Mouse (Mus musculus) adrenal gland, postnatal 36 days (tissue): ENCODE results near the gene Hsd17b1. TPM values are rescaled to one million over a fixed set of nuclear protein-coding genes. Genes with fewer than 3 reads are reported as not detected.

Experiments used
- DNase-seq, 2 experiments: peaks; one replicate each; pipeline ENCODE4 v3.0.0; 2021; ENCODE audit warnings: mixed read lengths in 1 of 2
- total RNA-seq, 2 experiments: library from RNA; stranded (reverse); gene quantifications; 2 replicates each; pipeline ENCODE4 v1.2.3; 2021

The Hsd17b1 gene
- total RNA-seq, 2 experiments from 2014 or later, result 1.5 to 3.3 TPM

DNA sequence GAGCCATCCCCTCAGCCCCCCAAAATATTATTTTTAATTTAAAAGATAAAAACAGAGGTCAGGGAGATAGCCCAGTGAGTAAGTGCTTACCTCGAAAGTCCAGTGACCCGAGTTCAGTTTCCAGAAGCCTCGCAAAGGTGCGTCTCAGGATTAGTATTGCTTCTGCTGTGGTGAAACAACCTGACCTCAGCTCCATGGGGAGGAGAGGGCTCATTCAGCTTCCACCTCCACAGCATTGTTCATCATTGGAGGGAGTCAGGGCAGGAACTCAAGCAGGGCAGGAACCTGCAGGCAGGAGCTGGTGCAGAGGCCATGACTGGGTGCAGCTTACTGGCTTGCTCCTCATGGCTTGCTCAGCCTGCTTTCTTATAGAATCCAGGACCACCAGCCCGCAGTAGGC, 17.2 kb upstream of the Hsd17b1 start:
- no peak for DNase-seq

DNA sequence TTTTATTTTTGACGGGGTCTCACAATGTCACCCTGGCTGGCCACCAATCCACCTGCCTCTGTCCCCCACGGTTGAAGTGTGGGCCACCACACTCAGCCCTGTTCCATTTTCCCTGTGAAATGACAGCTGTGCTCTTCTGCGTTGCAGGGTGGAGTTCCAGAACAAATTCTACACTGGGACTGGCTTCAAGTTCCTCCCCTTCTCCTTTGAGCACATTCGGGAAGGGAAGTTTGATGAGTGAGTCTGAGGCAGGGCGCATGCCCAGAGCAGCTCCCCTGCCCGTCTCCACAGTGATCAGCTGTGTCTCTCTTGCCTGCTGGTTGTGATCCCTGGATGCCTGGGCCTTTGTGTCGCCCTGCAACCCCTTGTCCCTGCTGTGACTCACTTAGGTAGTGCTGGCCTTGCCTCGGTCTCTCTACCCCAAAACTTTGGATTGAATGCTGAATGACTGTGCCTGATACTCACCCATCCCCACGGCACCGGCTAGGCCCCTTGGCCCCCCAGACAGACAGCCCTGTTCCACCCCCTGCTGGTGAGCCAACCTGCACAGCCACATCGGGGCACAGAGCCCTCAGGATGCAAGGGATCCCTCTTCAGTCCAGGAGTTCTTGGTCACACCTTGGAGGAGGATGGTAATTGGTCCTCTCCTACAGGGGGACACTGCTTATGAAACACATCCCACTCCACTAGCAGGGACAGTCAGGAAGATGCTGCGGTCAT, 15.9 kb upstream of the Hsd17b1 start:
- peak; percentile 51 to 70 for DNase-seq

DNA sequence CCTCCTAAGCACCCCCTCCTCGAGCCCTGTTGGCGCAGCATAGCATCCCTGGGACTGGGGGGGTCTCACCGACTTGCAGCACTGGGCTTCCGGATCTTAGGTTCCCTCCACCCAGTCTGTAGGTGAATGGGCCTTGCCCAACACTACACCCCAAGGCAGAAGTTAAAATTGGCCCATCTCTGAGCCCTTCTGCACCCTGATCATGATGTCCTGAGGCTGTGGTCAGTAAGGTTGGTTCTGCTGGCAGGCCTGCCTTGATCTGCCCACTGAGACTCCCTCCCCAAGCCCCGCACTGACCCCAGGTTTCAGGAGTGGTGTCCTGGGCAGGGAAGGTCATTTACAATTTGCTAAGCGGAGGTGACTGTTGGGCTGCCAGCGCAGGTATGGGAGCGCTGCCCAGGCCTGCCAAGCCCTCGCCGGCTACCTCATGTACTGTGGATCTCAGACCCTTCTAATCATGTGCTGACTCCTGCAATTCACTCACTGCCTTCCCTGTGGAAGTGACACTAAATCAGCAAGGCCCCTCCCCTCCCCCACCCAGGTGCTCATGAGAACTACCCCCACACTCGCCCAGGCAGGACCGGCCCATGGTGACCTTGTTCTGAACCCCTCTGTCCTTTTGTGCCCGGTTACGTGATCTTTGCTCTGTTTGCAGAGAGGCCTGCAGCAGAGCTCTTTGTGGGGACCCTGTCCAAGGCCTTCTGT, 15.1 kb upstream of the Hsd17b1 start:
- no peak for DNase-seq

DNA sequence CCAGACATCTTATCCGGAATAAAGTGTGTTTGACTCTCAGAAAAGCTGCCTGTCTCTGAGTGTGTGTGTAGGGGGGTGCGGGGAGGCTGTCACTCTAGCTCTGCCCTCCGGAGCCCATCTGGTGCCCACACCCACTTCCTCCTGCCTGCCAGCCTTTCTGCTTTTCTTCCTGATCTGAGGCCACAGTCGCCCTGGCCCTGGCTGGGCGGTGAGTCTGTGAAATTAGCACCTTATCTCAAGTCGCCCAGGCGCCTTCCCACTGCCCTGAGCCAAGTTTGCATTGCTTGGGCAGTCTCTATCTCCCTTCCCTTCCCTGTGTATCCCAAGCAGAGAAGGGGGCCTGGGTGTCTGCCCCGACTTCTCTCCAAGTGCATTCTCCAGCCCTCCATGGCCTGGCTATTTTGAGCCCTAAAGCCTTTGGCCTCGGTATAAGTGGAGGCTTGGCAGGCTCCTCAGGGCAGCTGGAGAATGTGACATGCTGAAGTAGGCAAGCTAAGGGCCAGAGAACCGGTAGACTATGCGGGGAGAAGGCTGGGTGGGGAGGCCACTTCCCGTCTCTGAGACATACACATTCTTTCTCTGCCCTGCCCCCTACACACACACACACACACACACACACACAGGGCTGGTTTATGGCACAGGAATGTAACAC, 14.4 kb upstream of the Hsd17b1 start:
- peak; percentile 54 to 72 for DNase-seq

DNA sequence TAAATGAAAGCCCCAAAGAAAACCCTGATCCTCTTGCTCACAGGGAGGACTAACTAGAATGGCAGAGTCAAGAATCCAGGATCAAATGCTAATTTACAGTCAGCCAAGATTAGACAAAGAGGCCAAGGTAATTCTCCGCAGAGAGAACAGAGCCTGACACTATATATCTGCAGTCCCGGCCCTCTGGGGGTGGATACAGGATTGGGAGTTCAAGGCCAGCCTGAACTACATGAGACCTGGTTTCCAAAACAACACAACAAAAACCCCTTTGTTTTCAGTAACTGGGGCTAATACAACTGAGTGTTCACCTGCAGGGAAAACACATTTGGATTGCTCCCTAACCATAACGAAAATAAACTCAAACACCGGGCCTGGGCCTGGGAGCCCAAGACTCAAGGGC, 13.7 kb upstream of the Hsd17b1 start:
- no peak for DNase-seq

DNA sequence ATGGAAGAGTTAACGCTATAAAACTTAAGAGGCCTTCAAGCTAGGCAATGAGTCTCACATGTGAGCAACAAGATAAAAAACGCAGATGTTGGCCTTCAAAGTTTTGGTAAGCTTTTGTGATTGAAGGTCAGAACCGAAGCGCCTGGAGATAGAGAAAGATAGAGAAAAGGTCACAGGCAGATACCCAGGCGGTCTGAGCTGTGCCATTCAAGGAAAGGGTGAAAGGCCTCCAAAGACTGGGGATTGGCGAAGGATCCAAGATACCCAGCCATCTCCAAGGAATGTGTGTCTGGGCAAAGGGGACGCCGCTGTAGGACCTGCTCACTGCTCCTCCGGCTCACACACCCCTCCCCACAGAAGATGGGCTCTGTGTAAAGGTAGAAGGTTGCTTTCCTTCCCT, 13.2 kb upstream of the Hsd17b1 start:
- DNase-seq, result peak; percentile 46 to 55

DNA sequence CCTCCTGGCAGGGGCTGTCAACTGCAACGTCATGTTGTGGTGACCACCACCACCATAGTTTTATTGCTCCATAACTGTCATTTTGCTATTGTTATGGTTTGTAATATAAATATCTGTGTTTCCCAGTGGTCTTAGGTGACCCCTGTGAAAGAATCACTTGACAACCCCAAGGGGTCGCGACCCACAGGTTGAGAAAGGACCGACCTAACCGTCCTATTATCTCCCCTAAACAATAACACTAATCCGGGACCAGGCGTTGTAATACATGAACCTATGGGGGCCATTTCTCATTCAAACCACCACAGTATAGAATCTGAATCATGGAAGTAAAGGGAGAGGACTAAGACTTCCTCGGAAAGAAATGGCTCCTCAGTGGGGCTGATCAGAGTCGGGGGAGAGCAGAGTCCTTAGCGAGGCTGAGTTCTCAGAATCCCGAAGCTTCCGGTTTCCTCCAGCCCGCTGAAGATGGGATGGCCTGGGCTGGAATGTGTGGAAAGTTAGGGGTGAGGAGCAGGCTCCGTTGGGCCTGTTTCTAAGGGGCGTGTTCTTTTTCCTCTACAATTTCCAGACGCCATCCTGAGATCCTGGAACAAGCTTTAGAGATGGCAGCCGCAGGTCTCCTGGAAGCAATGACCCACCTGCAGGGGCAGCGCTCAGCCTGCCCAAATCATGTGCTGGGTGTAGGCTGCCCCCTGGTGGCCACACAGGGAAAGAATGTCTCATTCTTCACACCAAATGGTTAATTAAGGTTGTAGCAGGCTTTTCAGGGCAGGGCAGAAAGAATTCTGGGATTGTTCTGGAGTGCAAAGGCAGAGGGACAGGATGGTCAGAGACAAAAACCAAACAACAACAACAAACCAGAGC, 11.4 kb upstream of the Hsd17b1 start:
- DNase-seq, result peak; percentile 85 to 91

DNA sequence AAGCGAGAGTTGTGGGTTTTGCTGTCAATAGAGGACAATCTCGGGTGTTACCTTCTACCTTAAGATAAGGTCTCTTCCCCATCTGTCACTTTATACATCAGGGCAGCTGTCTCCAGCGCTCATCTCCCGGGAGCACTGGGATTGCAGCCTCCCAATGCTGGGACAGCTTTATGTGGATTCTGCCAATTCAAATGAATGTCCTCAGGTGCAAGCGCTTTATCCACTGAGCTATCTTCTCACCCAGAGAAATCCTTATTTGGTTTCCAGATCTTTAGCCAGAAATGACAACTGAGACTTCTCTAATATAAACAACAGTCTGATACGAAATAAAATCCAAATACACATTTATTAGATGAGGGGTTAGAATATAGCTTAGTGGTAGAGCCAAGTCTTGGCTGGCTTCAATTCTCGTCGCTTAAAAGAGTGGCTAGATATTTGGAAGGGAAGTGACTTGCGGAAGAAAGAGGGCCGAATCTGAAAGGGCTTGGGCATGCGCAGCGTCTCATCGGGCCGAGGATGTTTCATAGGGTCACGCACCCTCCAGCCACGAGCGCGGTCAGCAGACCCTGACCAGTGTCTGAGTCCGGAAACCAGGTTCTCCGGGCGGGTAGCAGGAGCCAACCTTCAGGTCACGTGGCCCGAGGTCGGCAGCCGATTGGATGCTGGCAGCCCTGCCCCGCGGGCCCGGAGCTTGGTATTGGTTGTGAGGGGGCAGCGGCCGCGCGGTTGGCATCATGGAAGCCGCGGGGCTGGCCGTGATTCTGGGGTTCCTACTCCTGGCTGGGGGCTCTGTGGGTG, 8.6 kb upstream of the Hsd17b1 start, which contains the start of gene Naglu:
Gene Naglu (plus strand): TSS at position 622 of the 798 bp plus-strand sequence.
- DNase-seq, result peak; percentile 99

DNA sequence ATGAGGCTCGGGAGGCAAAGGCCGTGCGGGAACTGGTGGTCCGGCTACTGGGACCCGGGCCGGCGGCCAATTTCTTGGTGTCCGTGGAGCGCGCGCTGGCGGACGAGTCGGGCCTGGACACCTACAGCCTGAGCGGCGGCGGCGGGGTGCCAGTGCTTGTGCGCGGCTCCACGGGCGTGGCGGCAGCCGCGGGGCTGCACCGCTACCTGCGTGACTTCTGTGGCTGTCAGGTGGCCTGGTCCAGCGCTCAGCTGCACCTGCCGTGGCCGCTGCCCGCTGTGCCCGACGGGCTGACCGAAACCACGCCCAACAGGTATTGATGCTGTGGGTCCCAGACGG, 8.1 kb upstream of the Hsd17b1 start:
- DNase-seq, result no peak

DNA sequence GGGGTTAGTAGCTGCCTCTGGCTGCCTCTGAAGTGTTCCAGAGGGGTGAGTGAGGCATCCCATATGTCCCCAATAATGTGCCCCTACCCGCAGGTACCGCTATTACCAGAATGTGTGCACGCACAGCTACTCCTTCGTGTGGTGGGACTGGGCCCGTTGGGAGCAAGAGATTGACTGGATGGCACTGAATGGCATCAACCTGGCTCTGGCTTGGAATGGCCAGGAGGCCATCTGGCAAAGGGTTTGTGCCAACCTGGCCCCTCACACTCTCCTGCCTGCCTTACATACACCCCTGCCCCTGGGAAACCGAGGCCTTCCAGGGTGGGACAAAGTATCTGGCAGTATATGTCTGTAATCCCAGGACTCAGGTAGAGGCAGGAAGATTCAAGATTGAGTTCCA, 7.2 kb upstream of the Hsd17b1 start:
- DNase-seq, result no peak

DNA sequence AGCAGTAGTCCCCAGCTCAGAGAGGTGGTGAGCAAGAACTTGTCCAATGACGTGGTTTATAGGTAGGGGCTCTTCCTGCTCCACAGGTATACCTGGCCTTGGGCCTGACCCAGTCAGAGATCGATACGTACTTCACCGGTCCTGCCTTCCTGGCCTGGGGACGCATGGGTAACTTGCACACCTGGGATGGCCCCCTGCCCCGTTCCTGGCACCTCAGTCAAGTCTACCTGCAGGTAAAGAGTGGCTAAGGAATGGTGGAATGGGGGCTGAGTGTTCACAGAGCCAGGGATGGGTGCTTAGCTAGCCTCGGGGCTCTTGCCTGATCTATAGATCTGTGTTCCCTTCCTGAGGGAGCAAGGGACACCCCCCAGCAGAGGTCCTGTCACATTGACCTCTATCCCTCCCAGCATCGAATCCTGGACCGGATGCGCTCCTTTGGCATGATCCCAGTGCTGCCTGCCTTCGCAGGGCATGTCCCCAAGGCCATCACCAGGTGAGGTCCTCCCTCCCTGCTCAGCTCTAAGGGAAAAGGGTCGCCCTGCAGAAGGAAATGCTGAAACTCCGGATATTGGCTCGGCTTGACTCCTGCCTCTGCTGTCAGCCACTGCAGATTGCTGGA, 6.3 kb upstream of the Hsd17b1 start:
- DNase-seq, result no peak

DNA sequence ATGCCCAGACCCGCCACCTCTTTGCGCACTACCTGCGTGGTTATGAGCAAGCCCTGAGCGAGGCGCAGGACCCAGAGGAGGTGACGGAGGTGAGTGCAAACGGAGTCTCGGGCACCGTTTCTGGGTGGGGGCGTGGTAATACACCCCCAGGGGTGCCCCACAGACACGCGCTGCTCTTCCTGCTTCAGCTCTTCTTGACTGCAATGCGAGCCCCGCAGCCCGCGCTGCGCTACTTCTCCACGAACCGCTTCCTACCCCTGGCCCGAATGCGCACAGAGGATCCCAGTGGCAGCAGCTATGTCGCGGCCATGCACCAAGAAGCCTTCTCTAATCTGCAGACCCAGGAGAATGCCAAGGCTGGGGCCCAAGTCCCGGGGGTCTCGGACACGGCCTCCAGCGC, 1.5 kb downstream of the Hsd17b1 start:
- no peak for DNase-seq

DNA sequence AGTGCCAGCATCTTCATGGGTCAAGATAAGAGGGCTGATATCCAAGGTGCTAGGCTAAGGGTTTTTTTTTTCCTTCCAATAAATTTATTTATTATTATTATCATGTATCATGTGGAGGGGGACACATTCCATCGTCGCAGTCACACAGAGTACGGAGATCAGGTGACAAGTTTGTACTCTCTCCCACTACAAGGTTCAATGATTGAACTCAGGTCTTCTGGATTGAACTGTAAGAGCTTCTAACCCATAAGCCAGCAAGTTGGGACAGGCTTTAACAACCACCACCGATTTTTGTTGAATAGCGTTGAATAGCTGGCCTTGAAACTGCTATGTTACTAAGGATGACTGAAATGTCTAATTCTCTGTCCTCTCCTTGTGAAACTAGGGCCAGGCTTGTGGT, 2.2 kb downstream of the Hsd17b1 start:
- DNase-seq, result no peak

DNA sequence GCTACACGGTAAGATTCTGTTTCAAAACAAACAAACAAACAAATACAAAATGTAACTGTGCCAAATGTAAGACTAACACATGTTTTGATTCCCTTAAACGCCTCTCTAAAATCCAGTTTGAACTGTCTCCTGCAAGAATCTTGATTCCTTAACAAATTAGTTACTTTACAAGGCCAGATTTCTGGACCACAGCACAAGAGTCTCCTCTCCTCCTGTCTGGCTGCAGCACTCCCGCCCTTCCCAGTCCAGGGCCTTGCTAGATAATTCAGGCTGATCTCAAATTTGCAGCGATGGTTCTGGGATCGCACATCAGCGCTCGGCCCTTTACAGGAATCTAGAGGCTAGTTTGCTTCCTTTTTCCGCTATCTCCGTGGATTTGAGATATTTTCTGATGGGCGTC, 3.4 kb downstream of the Hsd17b1 start:
- DNase-seq, result no peak

DNA sequence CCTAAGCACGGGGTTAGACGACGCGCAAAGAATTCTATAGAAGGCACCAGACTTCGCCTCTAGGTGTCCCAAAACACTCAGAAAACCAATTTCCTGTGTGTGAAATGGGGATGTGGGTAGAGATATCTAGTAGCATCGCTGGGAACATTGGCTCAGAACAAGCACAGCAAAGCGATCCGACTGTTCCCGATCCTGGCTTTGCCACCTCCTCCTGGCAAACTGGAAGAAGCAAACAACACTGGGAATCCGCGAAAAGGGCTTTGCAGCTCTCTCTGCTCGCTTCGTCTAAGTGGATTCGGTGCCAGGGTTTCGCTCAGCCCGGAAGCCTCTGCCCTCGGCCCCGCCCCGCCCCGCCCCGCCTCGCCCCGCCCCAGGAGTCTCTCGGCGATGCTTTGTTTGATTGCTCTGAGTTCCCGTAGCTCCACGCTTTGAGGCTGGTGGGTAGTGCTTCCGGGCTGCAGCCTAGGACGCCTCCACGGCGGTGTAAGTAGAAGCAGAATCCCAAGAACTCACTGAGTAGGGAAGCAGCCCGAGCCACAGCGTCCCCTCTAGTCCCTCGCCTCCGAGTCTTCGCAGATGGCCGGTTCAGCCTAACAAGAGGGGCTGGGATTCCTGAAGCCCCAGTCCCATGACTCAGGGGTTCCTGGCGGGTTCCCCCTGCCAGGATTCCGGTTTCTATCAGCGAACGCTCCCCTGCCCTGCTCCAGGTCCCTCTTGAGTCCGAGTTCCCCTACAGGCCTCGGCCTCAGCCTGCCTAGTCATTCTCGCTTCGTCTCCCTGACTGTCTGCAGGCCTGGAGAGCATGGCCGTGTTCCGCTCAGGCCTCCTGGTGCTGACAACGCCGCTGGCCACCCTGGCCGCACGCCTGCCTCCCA, 4.2 kb downstream of the Hsd17b1 start, which contains the start of gene Coasy:
Gene Coasy (plus strand): TSS at position 358 of the 875 bp plus-strand sequence.
- DNase-seq, result peak; percentile 87 to 89

DNA sequence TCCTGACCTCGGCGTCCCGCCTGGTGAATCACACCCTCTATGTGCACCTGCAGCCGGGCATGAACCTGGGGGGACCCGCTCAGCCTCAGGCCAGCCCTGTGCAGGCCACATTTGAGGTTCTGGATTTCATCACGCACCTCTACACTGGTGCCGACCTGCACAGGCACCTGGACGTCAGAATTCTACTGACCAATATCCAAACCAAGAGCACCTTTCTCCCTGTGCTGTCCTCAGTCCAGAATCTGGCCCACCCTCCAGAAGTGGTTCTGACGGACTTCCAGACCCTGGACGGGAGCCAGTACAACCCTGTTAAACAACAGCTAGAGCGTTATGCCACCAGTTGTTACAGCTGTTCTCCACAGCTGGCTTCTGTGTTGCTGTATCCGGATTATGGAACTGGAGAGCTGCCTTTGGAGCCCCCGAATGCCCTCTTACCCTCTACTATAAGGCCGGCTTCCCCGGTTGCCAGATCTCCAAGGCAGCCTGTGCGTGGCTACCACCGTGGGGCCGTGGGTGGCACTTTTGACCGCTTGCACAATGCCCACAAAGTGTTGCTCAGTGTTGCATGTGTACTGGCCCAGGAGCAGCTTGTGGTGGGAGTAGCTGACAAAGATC, 5.0 kb downstream of the Hsd17b1 start:
- DNase-seq, result peak in 1 of 2 experiments; percentile 50

DNA sequence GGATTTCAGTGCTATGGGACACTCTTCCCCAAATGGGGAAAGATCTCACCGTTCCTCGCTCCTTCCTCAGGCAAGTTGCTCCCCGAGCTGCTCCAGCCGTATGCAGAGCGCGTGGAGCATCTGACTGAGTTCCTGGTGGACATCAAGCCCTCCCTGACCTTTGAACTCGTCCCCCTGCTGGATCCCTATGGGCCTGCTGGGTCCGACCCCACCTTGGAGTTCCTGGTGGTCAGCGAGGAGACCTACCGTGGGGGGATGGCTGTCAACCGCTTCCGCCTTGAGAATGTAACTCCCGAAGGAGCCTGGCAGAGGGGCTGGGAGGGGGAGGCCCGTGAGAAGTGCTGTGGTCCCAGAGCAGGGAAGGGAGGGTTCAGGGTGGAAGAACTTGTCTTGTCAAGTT, 6.0 kb downstream of the Hsd17b1 start:
- no peak for DNase-seq

DNA sequence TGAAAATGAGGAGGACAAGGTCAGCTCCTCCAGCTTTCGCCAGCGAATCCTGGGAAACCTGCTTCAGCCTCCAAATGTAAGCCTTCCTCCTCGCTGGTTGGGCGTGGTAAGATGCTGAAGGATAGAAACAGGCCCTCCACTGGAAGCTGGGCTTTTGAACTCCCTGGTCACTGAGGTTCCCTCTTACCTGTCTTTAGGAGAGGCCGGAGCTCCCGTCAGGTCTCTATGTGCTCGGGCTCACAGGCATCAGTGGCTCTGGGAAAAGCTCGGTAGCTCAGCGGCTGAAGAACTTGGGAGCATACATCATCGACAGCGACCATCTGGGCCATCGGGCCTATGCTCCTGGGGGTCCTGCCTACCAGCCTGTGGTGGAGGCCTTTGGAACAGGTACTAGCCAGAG, 6.6 kb downstream of the Hsd17b1 start:
- no peak for DNase-seq

DNA sequence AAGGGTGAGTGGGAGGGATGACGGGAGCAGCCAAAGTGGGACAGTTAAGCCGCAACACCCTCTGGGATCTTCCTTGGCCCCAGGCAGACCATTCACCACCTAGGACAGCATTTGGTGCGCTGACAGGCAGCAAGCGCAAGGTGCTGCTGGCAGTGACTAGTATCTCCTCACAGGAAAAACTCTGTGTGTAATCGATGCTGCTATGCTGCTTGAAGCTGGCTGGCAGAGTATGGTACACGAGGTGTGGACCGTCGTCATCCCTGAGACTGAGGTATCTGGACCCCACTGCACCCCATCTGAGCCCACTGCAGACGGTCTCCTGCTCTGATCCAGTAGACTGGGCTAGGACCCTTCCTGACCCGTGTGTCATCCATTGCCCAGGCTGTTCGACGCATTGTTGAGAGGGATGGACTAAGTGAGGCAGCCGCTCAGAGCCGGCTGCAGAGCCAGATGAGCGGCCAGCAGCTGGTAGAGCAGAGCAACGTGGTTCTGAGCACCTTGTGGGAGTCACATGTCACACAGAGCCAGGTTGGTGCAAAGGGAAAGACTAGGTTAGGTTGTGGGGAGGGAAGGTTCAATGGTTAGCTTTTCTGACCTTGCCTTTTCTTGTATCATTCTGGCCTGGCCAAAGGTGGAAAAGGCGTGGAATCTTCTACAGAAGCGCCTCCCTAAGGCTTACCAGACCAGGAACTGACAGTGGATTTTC, 7.6 kb downstream of the Hsd17b1 start:
- DNase-seq, result no peak
